Mouse (Mus musculus) embryonic facial prominence, embryonic 11.5 days (tissue): Measurements from ENCODE around the gene Dcaf15. TPM values are rescaled to one million over a fixed set of nuclear protein-coding genes. Genes with fewer than 3 reads are reported as not detected.

Experiments
- ATAC-seq: fragments of 200-750 bp; cut with Nextera tagmentation; replicated peaks from 2 replicates; pipeline ENCODE4 v1.8.0; 2017; ENCODE audit warnings: low read depth; ENCODE audit not compliant: insufficient number of reproducible peaks, low FRiP score, low TSS enrichment
- DNase-seq: peaks from one replicate; pipeline ENCODE4 v3.0.0-alpha.2; 2015; ENCODE audit warnings: low spot score
- H3K27ac ChIP-seq: fragments of 300-500 bp; sonication (generic); replicated peaks from 2 replicates; pipeline ENCODE4 v1.5.1; 2014; ENCODE audit warnings: mild to moderate bottlenecking, low read depth, low read length, control low read depth
- H3K27me3 ChIP-seq: fragments of 300-500 bp; sonication (generic); 2 replicates; pipeline ENCODE4 v1.6.1; 2014; ENCODE audit warnings: mild to moderate bottlenecking, low read length, moderate library complexity, mixed read lengths; ENCODE audit not compliant: control insufficient read depth, insufficient read depth
- H3K36me3 ChIP-seq: fragments of 300-500 bp; sonication (generic); replicated peaks from 2 replicates; pipeline ENCODE4 v1.6.1; 2014; ENCODE audit warnings: low read depth, mild to moderate bottlenecking, low read length, moderate library complexity, mixed read lengths; ENCODE audit not compliant: control insufficient read depth, insufficient read depth
- H3K4me1 ChIP-seq: fragments of 300-500 bp; sonication (generic); 2 replicates; pipeline ENCODE4 v1.6.1; 2014; ENCODE audit warnings: low read length, mixed read lengths; ENCODE audit not compliant: control insufficient read depth, insufficient read depth
- H3K4me2 ChIP-seq: fragments of 300-500 bp; sonication (generic); 2 replicates; pipeline ENCODE4 v1.6.1; 2014; ENCODE audit warnings: low read depth, mild to moderate bottlenecking, control low read depth, low read length, moderate library complexity
- H3K4me3 ChIP-seq: fragments of 300-500 bp; sonication (generic); 2 replicates; pipeline ENCODE4 v1.5.1; 2014; ENCODE audit warnings: low read depth, low read length, control low read depth
- H3K9ac ChIP-seq: fragments of 300-500 bp; sonication (generic); replicated peaks from 2 replicates; pipeline ENCODE4 v1.6.1; 2014; ENCODE audit warnings: mild to moderate bottlenecking, control low read depth, low read length
- H3K9me3 ChIP-seq: fragments of 300-500 bp; sonication (generic); replicated peaks from 2 replicates; pipeline ENCODE4 v1.6.1; 2016; ENCODE audit warnings: mild to moderate bottlenecking, low read length, inconsistent platforms, mixed read lengths; ENCODE audit not compliant: control insufficient read depth
- WGBS: fragments of 180-500 bp; shearing (Covaris S2); extraction: QIAGEN DNeasy Blood & Tissue Kit; methylation state at CpG from one replicate; pipeline ENCODE4 v1.1.7; 2014; 5-methylcytosine and 5-hydroxymethylcytosine counted together
- polyA plus RNA-seq: library from polyadenylated mRNA; unstranded; fragments of >200 nt; fragmentation: Nextera tagmentation; extraction: Ambion mirVana; gene quantifications from 2 replicates; pipeline ENCODE4 v1.2.1, GENCODE M21; 2014

Gene Dcaf15
- polyA plus RNA-seq, 1 experiment from 2014 or later, result 9.8 TPM

DNA sequence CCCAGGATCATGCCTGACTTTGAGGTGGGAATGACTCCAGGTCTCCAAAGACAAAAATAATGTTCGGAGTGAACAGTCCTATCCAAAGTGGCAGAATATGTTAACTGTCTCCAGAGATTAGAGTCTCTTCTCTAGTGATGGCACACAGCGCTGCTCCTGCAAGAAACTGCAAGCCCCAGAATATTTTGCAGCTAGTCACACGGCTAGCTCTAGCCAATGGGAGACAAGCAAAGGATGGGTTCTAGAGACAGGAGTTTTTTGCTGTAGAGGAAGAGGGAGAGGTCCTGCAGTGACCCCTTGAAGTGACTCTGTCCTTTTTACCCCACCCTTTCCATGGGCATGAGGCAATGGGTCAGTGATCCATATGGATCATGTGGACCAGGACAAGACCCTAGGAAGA lies 33.3 kb upstream of the Dcaf15 start:
- Histone ChIP-seq H3K9me3 (no peaks in the 10 kb centered on the region), H3K27me3 (no peaks in the 10 kb centered on the region), H3K4me1 (no peaks in the 10 kb centered on the region), H3K27ac (no peak overlapping the region), H3K4me3 (no peak overlapping the region), H3K9ac (no peak overlapping the region), H3K36me3 (peaks cover 13% of the 10 kb centered on the region), H3K4me2 (no peak overlapping the region)
- DNase-seq (no peak), ATAC-seq (no peak)
- WGBS, result 90% methylated on average over 3 of the region's 3 CpGs

- Histone ChIP-seq H3K4me3 (no peak overlapping the region), H3K27me3 (no peaks in the 10 kb centered on the region), H3K4me2 (no peak overlapping the region), H3K27ac (no peak overlapping the region), H3K9me3 (no peaks in the 10 kb centered on the region), H3K9ac (no peak overlapping the region), H3K4me1 (no peaks in the 10 kb centered on the region), H3K36me3 (peaks cover 12% of the 10 kb centered on the region)
- 88% methylated on average over 8 of the region's 8 CpGs for whole genome bisulfite sequencing
- no peak for DNase-seq
- no peak for ATAC-seq
Observed at GRCm38 (mm10) chr8:84132225-84132624, 27.7 kb upstream of the Dcaf15 start.

- Histone ChIP-seq H3K4me1 (no peaks in the 10 kb centered on the region), H3K9me3 (no peaks in the 10 kb centered on the region), H3K36me3 (peaks cover 9% of the 10 kb centered on the region), H3K27ac (no peak overlapping the region), H3K27me3 (no peaks in the 10 kb centered on the region), H3K4me3 (no peak overlapping the region), H3K9ac (no peak overlapping the region; the same call in 1 of the 2 replicates), H3K4me2 (no peak overlapping the region)
- no peak for ATAC-seq
- no peak for DNase-seq
- WGBS, result 43% methylated on average over 30 of the region's 30 CpGs
Observed at GRCm38 (mm10) chr8:84130806-84131205, 26.2 kb upstream of the Dcaf15 start.

DNA sequence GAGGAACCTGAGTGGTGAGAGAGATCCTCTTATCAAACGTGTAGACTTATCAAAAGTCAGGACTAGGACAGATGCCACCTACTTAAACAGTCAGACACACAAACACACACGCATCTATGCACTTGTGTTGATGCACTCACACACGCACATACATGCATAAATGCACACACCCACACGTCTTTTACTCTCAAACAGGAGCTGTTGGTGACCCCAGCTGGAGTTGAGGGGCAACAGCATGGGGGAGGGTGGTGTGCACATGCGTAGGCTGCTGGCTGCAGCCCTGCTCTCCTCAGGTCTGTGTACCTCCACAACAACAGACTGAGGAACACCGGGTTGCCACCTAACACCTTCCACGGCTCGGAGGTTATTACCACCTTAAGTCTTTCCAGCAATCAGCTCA lies 23.7 kb upstream of the Dcaf15 start:
- H3K4me2 ChIP-seq, result no peak overlapping the region
- no peak for DNase-seq
- no peak overlapping the region; the same call in 1 of the 2 replicates for H3K9ac ChIP-seq
- no peaks in the 10 kb centered on the region for H3K9me3 ChIP-seq
- H3K27me3 ChIP-seq, result no peaks in the 10 kb centered on the region
- H3K27ac ChIP-seq, result no peak overlapping the region
- WGBS, result 78% methylated on average over 8 of the region's 8 CpGs
- H3K36me3 ChIP-seq, result peaks cover 4% of the 10 kb centered on the region
- no peaks in the 10 kb centered on the region for H3K4me1 ChIP-seq
- H3K4me3 ChIP-seq, result no peak overlapping the region
- ATAC-seq, result no peak

DNA sequence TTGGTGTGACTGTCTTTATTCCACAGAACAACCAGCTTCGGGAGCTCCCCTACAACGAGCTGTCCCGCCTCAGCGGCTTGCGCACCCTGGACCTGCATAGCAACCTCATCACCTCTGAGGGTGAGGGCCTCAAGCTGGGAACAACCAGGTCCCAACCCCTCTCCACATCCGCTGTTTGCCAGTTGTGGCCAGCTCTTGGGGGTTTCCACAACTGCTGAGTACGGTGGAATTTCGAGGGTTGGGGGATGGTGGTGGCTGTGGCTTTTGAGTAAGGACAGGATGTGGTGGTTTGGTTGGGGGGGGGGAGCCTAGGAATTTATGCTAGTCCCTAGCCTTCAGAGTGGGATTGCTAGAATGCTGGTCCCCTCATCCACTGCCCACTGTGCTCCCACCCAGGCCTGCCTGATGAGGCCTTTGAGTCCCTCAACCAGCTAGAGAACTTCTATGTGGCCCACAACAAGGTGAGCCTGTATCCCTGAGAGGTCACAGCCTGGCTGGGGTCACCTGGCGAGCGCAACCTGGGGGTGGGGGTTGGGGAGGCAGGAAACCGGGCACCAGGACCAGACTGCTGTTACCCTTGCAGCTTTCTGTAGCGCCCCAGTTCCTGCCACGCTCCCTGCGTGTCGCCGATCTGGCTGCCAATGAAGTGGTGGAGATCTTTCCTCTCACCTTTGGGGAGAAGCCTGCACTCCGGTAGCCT lies 22.8 kb upstream of the Dcaf15 start:
- Histone ChIP-seq H3K9me3 (no peaks in the 10 kb centered on the region), H3K27me3 (no peaks in the 10 kb centered on the region), H3K27ac (no peak overlapping the region), H3K4me1 (no peaks in the 10 kb centered on the region), H3K4me2 (no peak overlapping the region), H3K9ac (no peak overlapping the region), H3K36me3 (no peaks in the 10 kb centered on the region; the same call in 1 of the 2 replicates), H3K4me3 (no peak overlapping the region)
- ATAC-seq (peak; percentile 11; the same call in 1 of the 2 replicates), DNase-seq (no peak)
- WGBS, result 61% methylated on average over 17 of the region's 17 CpGs

DNA sequence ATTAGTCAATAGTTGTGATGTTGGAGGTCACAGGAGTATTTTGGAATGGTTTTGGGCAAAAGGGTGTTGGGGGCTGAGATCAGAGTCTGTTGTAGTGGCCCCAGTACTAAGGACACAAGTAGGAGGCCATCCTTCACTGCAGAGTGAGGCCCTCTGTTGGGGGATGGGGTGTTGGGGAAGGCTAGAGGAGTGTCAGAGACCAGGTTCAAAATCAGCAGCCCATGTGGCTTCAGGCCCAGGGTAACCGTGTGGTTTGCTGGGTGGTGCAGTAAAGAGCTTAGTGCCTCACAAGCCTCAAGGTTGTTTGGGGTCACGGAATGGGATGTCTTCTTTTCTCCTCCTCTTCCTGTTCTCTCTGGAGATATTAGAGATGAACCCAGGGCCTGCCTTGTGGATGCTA lies 22.2 kb upstream of the Dcaf15 start:
- Histone ChIP-seq H3K27ac (no peak overlapping the region), H3K4me2 (no peak overlapping the region), H3K9me3 (no peaks in the 10 kb centered on the region), H3K4me3 (no peak overlapping the region), H3K36me3 (no peaks in the 10 kb centered on the region; the same call in 1 of the 2 replicates), H3K4me1 (no peaks in the 10 kb centered on the region), H3K27me3 (no peaks in the 10 kb centered on the region), H3K9ac (no peak overlapping the region)
- 85% methylated on average over 2 of the region's 2 CpGs for WGBS
- no peak for DNase-seq
- no peak for ATAC-seq

GRCm38 (mm10) chr8:84125656-84126055 lies 21.1 kb upstream of the Dcaf15 start, which contains the start of gene Podnl1:
Gene Podnl1, plus strand, starts transcription at chr8:84125989.
- Histone ChIP-seq H3K36me3 (no peaks in the 10 kb centered on the region), H3K9ac (no peak within 1 kb of the TSS), H3K27ac (no peak within 1 kb of the TSS), H3K4me3 (no peak within 1 kb of the TSS), H3K27me3 (no peaks in the 10 kb centered on the region), H3K9me3 (no peaks in the 10 kb centered on the region), H3K4me2 (no peak within 1 kb of the TSS), H3K4me1 (no peaks in the 10 kb centered on the region)
- no peak for ATAC-seq
- no peak for DNase-seq
- 48% methylated on average over 9 of the region's 9 CpGs for WGBS

DNA sequence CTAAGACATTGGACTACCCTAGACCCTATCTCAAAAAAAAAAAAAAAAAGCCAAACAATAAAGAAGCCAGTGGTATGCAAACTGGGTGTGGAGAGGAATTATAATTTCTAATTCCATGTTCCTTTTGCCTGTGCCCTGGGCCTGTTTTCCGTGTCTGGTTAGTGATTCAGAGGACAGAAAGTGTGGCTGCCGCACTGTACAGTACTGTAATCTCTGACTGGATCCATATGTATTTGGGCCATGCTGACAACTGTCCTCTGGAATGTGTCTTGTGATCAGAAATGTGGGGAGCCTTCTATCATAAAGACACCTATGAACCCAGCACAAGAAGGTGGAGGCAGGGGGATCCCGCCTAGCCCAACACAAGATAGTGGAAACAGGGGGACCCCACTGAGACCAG lies 17.6 kb upstream of the Dcaf15 start:
- DNase-seq (no peak), ATAC-seq (no peak)
- Histone ChIP-seq H3K4me3 (no peak overlapping the region), H3K9ac (no peak overlapping the region), H3K27me3 (no peaks in the 10 kb centered on the region), H3K36me3 (no peaks in the 10 kb centered on the region), H3K27ac (no peak overlapping the region), H3K4me2 (no peak overlapping the region), H3K9me3 (no peaks in the 10 kb centered on the region), H3K4me1 (no peaks in the 10 kb centered on the region)
- 87% methylated on average over 3 of the region's 3 CpGs for WGBS
